Mouse (Mus musculus): ENCODE data around the gene Chil1. TPM values are rescaled to one million over a fixed set of nuclear protein-coding genes. Genes with fewer than 3 reads are reported as not detected.

Gene Chil1
- total and polyA plus RNA-seq, 3 experiments = 1.7 to 6.7 (median 6.1) TPM

- no peaks in the 10 kb centered on the region for H3K79me2 ChIP-seq (replicated peaks; ENCODE audit: control insufficient read depth, extremely low read depth, insufficient read depth, poor library complexity, severe bottlenecking)
- dilution Hi-C loops (cut with MboI; ENCODE audit: extremely low pct_ligation_motif_present, extremely low pct_unique_long_range_greater_than_20kb, low sequenced_read_pairs) (no loop called here), in situ Hi-C loops (cut with MboI; ENCODE audit: low pct_ligation_motif_present, low pct_unique_long_range_greater_than_20kb, low sequenced_read_pairs) (loop anchor here (5.0 kb wide), 3 partner anchors 40 to 170 kb away; partner anchors contain the start of gene Mybph)
- TF ChIP-seq CTCF (conservative IDR thresholded peaks at IDR 0.05 in 1 of 2, IDR thresholded peaks at IDR 0.05 in 1 of 2; ENCODE audit: low read depth in 2 of 2, low read length in 2 of 2) (peak; percentile 95), BHLHE40 (IDR thresholded peaks at IDR 0.05; ENCODE audit: low read depth, low read length) (no peak), SMC3 (IDR thresholded peaks at IDR 0.05; ENCODE audit: low read depth, low read length) (peak; percentile 99), RAD21 (IDR thresholded peaks at IDR 0.05; ENCODE audit: low read depth, low read length) (peak; percentile 94), ZC3H11A (IDR thresholded peaks at IDR 0.05; ENCODE audit: low read depth, low read length) (peak; percentile 83)
- H3K36me3 ChIP-seq (replicated peaks in 1 of 2; ENCODE audit: control insufficient read depth in 1 of 2, insufficient read depth in 1 of 2, low read length in 1 of 2) = no peaks in the 10 kb centered on the region
- peaks cover 0 to 9% of the 10 kb centered on the region in 2 experiments; a peak in 2 of 4 replicates for H3K4me1 ChIP-seq (ENCODE audit: control insufficient read depth in 1 of 2, insufficient read depth in 2 of 2)
- no peak overlapping the region for H3K27ac ChIP-seq (ENCODE audit: insufficient read depth, low read depth)
- no peak overlapping the region for H3K4me3 ChIP-seq (replicated peaks in 1 of 3; ENCODE audit: low read depth in 2 of 3, low read length in 2 of 3, poor library complexity in 1 of 3)
- H3K9me3 ChIP-seq (replicated peaks; ENCODE audit: low read length) = peaks cover 6% of the 10 kb centered on the region
- DNase-seq (ENCODE audit: extremely low read depth) = peak; percentile 89
- H3K4me2 ChIP-seq (ENCODE audit: insufficient read depth, low read depth, poor library complexity, severe bottlenecking) = no peak overlapping the region
- H3K9ac ChIP-seq (ENCODE audit: insufficient read depth, low read depth) = no peak overlapping the region
- H3K27me3 ChIP-seq (replicated peaks) = peaks cover 3% of the 10 kb centered on the region
Observed at GRCm38 (mm10) chr1:134151655-134152412, 30.1 kb upstream of the Chil1 start.

GRCm38 (mm10) chr1:134152626-134153590 lies 29.1 kb upstream of the Chil1 start:
- H3K36me3 ChIP-seq (replicated peaks in 1 of 2; ENCODE audit: control insufficient read depth in 1 of 2, insufficient read depth in 1 of 2, low read length in 1 of 2) = no peaks in the 10 kb centered on the region
- no peak overlapping the region for H3K9ac ChIP-seq (ENCODE audit: insufficient read depth, low read depth)
- no peaks in the 10 kb centered on the region for H3K79me2 ChIP-seq (replicated peaks; ENCODE audit: control insufficient read depth, extremely low read depth, insufficient read depth, poor library complexity, severe bottlenecking)
- no peak overlapping the region for H3K4me2 ChIP-seq (ENCODE audit: insufficient read depth, low read depth, poor library complexity, severe bottlenecking)
- no peak overlapping the region for H3K4me3 ChIP-seq (replicated peaks in 1 of 3; ENCODE audit: low read depth in 2 of 3, low read length in 2 of 3, poor library complexity in 1 of 3)
- no peak overlapping the region for H3K27ac ChIP-seq (ENCODE audit: insufficient read depth, low read depth)
- dilution Hi-C loops (cut with MboI; ENCODE audit: extremely low pct_ligation_motif_present, extremely low pct_unique_long_range_greater_than_20kb, low sequenced_read_pairs) (no loop called here), in situ Hi-C loops (cut with MboI; ENCODE audit: low pct_ligation_motif_present, low pct_unique_long_range_greater_than_20kb, low sequenced_read_pairs) (loop anchor here (5.0 kb wide), 3 partner anchors 39 to 169 kb away; partner anchors contain the start of gene Mybph)
- H3K9me3 ChIP-seq (replicated peaks; ENCODE audit: low read length) = peaks cover 6% of the 10 kb centered on the region
- peaks cover 0 to 9% of the 10 kb centered on the region in 2 experiments; a peak in 2 of 4 replicates for H3K4me1 ChIP-seq (ENCODE audit: control insufficient read depth in 1 of 2, insufficient read depth in 2 of 2)
- peaks cover 2% of the 10 kb centered on the region for H3K27me3 ChIP-seq (replicated peaks)
- no peak for TF ChIP-seq POLR2AphosphoS2 (IDR thresholded peaks at IDR 0.05; ENCODE audit: low read depth, low read length)
- no peak for TF ChIP-seq KAT2A (IDR thresholded peaks at IDR 0.05; ENCODE audit: insufficient replicate concordance, low read length)
- no peak for TF ChIP-seq JUN (IDR thresholded peaks at IDR 0.05; ENCODE audit: insufficient read depth, low read depth, low read length)
- no peak for TF ChIP-seq MXI1 (IDR thresholded peaks at IDR 0.05; ENCODE audit: low read depth, low read length)
- no peak for TF ChIP-seq RCOR1 (conservative IDR thresholded peaks at IDR 0.05; ENCODE audit: low read depth, low read length)
- no peak for TF ChIP-seq CTCF (conservative IDR thresholded peaks at IDR 0.05 in 1 of 2, IDR thresholded peaks at IDR 0.05 in 1 of 2; ENCODE audit: low read depth in 2 of 2, low read length in 2 of 2)
- TF ChIP-seq ETS1 (conservative IDR thresholded peaks at IDR 0.05; ENCODE audit: low read depth, low read length) = no peak
- no peak for TF ChIP-seq JUND (conservative IDR thresholded peaks at IDR 0.05; ENCODE audit: low read depth, low read length)
- TF ChIP-seq ZC3H11A (IDR thresholded peaks at IDR 0.05; ENCODE audit: low read depth, low read length) = no peak
- no peak for TF ChIP-seq USF1 (IDR thresholded peaks at IDR 0.05; ENCODE audit: low read depth, low read length)
- no peak for TF ChIP-seq MYC (IDR thresholded peaks at IDR 0.05; ENCODE audit: low read depth, low read length)
- TF ChIP-seq SIN3A (IDR thresholded peaks at IDR 0.05; ENCODE audit: low read length) = no peak
- no peak for TF ChIP-seq MAX (IDR thresholded peaks at IDR 0.05; ENCODE audit: low read length)
- no peak for DNase-seq (ENCODE audit: extremely low read depth)
